Mouse (Mus musculus) cortical plate, adult 2 months (tissue): ENCODE results near the gene Clint1.

Source experiments
- CTCF ChIP-seq: fragments of 200-500 bp; IDR thresholded peaks from 2 replicates; pipeline ENCODE4 v1.5.1; 2011; ENCODE audit warnings: mild to moderate bottlenecking, control low read depth, low read length; ENCODE audit not compliant: insufficient read depth; ENCODE audit errors: extremely low read depth
- POLR2A ChIP-seq: fragments of 200-500 bp; IDR thresholded peaks from 2 replicates; pipeline ENCODE4 v1.6.1; 2011; ENCODE audit warnings: mild to moderate bottlenecking, low read length, control low read depth; ENCODE audit not compliant: insufficient read depth; ENCODE audit errors: extremely low read depth

GRCm38 (mm10) chr11:45876036-45876435, 24.2 kb downstream of the Clint1 start:
- TF ChIP-seq CTCF (no peak), POLR2A (no peak)
